Mouse (Mus musculus) skeletal muscle tissue, adult 2 months (tissue): ENCODE data around the gene Crtc2.
"Not testable (repeated sequence)": the region's sequence is repeated elsewhere in the genome, so short reads cannot be mapped to it uniquely, and the experiment has no call there.

Experiments used
- DNase-seq: peaks from one replicate; pipeline ENCODE4 v3.0.0-alpha.2; 2012; ENCODE audit warnings: low read depth, low spot score

The Crtc2 gene

GRCm38 (mm10) chr3:90242984-90243775 is 10.8 kb upstream of the Crtc2 start, which contains the start of gene Creb3l4:
Creb3l4 (minus strand) TSS chr3:90243512.
- no peak for DNase-seq

DNA sequence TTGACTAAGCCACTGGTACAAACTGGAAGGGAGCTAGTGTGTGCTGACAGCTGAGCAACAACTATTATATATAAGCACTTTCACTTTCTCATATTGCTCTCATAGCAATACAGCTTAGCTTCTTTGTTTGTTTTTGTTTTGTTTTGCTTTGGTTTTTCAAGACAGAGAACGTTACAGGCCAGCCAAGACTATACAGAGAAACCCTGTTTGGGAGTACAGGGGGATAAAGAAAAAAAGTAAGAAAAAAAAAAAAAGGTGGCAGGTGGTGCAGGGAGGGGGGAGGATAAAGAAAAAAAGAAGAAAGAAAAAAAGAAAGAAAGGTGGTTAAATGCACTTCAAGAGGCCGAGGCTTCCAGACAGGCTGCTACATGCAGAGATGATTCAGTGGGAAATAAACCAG is 8.6 kb upstream of the Crtc2 start:
- no peak for DNase-seq

- DNase-seq = no peak
These were observed 6.4 kb upstream of the Crtc2 start for GRCm38 (mm10) chr3:90247630-90247959.

GRCm38 (mm10) chr3:90247960-90248745 is 5.8 kb upstream of the Crtc2 start, which contains the start of gene Slc39a1:
Slc39a1 (plus strand) TSS chr3:90248172.
- DNase-seq = peak; percentile 92

DNA sequence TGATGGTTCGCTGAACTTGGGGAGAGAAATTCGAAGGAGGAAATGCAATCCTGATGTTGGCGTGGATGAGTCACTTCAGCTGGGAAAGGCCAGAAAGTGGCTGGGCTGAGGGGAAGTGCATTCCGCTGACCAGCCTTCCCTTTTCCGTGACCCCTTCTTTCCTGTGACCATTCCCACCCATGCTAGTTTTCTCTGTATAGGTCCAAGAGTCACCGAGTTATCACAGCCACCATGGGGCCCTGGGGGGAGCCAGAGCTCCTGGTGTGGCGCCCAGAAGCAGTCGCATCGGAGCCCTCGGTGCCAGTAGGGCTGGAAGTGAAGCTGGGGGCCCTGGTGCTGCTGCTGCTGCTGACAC is 5.2 kb upstream of the Crtc2 start:
- DNase-seq = no peak

DNA sequence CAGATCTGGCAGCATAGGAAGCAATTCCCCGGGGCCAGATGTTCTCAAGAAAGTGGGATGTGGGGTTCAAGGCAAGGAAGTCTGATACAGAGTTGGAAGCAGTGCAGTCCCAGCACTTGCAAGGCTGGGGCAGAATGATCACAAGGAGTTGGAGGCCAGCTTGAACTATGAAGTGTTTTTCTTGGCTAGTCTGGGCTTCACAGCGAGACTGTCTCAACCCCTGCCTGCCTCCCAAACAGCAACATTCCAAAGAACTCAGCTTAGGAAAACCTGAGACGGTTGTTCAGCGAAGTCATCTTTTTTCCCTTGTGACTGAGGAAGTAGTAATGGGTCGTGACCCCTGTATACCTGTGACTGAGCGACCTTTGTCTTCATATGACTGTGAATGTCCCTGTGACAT is 3.2 kb upstream of the Crtc2 start:
- DNase-seq = no peak

- not testable (repeated sequence) for DNase-seq
These were observed 2.2 kb upstream of the Crtc2 start for GRCm38 (mm10) chr3:90251731-90252226.

GRCm38 (mm10) chr3:90252659-90253058 is 1.3 kb upstream of the Crtc2 start:
- DNase-seq = not testable (repeated sequence)

- DNase-seq = not testable (repeated sequence)
These were observed 789 bp upstream of the Crtc2 start for GRCm38 (mm10) chr3:90253174-90253573.

GRCm38 (mm10) chr3:90254419-90255193 is 643 bp downstream of the Crtc2 start:
- no peak for DNase-seq

GRCm38 (mm10) chr3:90255194-90255565 is 1.2 kb downstream of the Crtc2 start:
- no peak for DNase-seq

- DNase-seq = no peak
These were observed 1.9 kb downstream of the Crtc2 start for GRCm38 (mm10) chr3:90255784-90256353.

- DNase-seq = no peak
These were observed 3.0 kb downstream of the Crtc2 start for GRCm38 (mm10) chr3:90256731-90257530.

DNA sequence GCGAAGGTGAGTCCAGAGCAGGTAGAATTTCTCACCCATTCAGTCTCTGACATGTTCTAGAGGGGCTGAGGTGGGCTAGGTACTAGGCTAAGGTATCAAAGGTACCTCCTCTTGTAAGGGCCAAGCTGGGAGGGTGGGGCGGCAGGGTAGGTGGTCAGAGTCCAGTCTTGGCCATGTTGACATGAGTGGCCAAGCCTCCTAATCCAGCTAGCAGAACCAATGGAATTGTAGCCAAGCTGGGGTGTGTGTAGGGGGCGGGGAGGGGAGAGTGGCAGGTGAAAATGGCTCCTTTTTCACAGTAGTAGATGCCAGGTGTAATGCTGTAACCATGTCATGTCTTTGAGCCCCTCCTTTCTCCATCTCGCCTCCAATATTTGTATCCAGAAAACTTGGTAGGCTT is 4.6 kb downstream of the Crtc2 start:
- no peak for DNase-seq

- DNase-seq = no peak
These were observed 9.3 kb downstream of the Crtc2 start for GRCm38 (mm10) chr3:90263121-90263771.

DNA sequence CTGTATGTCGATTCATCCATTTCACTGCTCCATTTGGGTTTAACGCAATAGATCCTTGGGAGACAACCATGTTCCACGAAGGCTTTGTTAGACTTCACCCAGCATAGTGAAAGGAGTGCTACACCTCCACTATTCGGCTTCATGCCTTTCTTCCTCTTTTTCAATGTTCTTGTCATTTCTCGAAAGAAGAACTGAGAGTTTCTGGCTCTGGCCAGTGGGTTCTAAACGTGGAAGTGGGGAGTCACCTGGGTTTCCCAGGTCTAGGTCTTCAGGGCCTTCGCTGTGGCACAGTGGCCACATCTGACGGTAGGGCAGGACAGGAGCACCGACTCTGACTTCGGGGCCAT is 10.7 kb downstream of the Crtc2 start:
- no peak for DNase-seq

DNA sequence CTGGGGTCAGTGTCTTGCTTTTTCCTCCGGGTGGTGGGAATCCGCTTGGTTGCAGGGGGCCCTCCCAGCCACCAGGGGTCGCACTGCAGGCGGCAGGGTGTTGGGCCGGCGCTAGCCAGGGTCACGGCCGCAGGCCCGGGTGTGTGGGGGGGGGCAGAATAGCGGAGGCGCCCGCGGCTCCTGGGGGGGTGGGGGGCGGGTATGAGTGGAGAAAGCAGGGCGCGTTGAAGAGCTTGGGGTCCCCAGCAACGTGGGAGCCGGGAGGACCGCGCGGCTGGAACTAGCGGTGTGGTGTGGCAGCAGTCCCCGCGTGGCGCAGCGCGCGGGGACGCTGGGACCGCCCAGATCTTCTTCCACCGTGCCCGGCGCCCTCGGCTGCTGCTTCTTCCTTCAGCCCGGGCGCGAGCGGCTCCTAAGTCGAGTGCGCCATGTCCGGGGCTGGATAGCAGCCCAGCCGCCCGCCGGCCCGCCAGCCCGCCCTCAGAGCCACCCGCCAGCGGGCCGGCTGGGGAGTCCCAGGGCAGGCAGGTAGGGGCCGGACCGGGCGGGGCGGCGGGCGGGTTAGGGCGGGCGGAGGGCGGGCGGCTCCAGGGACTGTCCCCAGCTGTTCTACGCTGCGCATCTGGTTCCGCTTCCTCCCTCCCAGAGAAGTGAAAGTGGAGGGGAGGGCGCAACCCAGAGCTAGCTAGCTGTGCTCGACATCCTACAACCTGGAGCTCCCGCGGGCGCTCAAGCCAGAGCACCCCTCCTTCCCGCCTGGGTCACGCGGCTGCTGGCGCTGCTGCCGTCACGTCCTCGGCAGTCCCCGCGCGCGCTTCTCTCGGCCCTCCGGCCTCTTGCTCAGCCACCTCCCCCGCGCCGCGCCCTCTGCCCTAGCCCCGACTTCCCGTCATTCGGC is 11.3 kb downstream of the Crtc2 start, which contains the start of gene Dennd4b:
Gene Dennd4b, plus strand, starts transcription at position 152 of the 898 bp plus-strand sequence.
- DNase-seq = peak; percentile 93

DNA sequence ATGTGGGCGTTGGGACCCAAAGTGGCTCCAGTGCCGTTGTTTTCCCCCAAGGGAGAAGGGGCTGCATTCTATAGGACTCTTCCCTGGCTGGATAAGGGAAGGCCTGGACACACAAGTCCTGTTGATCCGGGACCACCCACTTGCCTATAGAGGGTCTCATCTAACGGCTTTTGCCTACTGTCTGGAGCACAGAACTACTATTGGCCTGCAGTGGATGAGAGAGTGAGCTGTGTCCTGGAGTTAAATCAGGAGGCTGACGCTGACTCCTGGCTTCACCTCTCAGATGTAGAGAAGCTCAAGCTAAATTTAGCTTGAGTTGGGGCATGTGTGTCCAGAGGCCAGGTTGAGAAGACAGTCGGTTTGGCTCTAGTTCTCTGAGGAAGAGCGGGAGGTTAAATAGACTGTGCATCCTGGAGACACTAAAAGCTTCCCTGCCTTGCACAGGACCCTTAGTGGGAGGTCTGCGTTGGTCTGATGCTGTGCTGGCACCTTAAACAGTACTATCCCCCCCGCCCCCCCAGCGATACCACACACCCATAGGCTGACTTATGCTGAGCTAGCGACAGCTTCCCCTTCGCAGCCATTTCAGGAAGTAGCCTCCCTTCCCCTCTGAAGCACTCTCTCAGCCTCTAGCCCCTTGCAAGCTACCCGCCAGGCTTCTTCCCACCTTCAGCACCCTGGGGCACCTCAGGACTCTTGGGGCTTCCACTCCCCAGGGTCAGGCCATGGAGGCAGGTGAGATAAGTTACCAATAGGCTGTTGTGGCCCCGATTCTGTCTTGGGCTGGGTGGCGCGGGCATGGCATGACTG is 12.2 kb downstream of the Crtc2 start:
- peak; percentile 86 for DNase-seq
